ENCODE assay signal across 11 mouse cellular contexts in the genomic region with DNA sequence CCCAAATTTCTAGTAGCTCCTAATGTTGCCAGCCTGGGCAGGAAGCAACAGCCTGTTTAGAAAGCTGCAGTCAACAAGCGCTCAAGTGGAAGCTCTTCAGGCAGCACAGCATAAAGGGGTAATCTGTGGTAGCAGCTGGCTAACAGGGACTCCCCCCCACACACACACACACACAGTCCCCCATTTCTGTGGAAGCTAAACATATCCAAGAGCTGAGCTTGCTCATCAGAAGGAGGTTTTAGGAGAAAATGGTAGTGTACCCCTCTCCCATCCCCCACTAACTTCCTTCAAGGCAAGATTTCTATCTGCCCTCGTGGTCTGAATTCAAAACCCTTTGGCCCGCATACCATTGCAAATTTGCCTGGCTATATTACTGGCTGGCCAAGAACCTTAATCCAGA. TPM values are rescaled to one million over a fixed set of nuclear protein-coding genes. Genes with fewer than 3 reads are reported as not detected.
A peak's percentile ranks its signal among the peaks of the same experiment; 100 is the strongest.
DNase-seq lines count a peak whose midpoint lies in the region; ATAC-seq and TF ChIP-seq lines count a peak whose summit lies in the region.
"Had no signal": no experiment of that assay in that cellular context is flagged by ENCODE, and none has a peak within 500 bp of the region (broad histone marks: within the 10 kb centered on the region; RNA-seq: fewer than 3 reads in every experiment).

No protein-coding gene starts in this region.

- DNase-seq in kidney, postnatal 10 days: no peak
- peak; percentile 52 for DNase-seq in CD4-positive helper T cell, adult 2 months (ENCODE audit: low read depth, low spot score)
- DNase-seq in CH12.LX (ENCODE audit: extremely low read depth): peak; percentile 59
- DNase-seq in hindbrain, embryonic 11.5 days (ENCODE audit: low spot score): no peak
- DNase-seq: cerebellum, adult 11 months; gastrocnemius, postnatal 36 days; right cerebral cortex, postnatal 25 days had no signal

- H3K4me1 ChIP-seq in kidney, embryonic 15.5 days: peaks cover 59% of the 10 kb centered on the region
- H3K4me1 ChIP-seq in CH12.LX (ENCODE audit: control insufficient read depth in 1 of 2, insufficient read depth in 2 of 2): peaks cover 16 to 62% of the 10 kb centered on the region in 2 experiments
- peaks cover 78% of the 10 kb centered on the region for H3K4me1 ChIP-seq in liver, embryonic 12.5 days
- H3K4me1 ChIP-seq in hindbrain, embryonic 11.5 days (replicated peaks; ENCODE audit: control insufficient read depth, insufficient read depth, low read length): peaks cover 2% of the 10 kb centered on the region

- H3K27ac ChIP-seq in kidney, embryonic 15.5 days: peak overlapping the region; percentile 96; the same call in 1 of the 2 replicates
- peak overlapping the region; percentile 40 for H3K27ac ChIP-seq in CH12.LX (ENCODE audit: insufficient read depth, low read depth)
- peak overlapping the region; percentile 96 for H3K27ac ChIP-seq in liver, embryonic 12.5 days
- no peak overlapping the region for H3K27ac ChIP-seq in hindbrain, embryonic 11.5 days (ENCODE audit: low read depth, low read length)
- H3K27ac ChIP-seq: embryonic facial prominence, embryonic 12.5 days had no signal

- no peaks in the 10 kb centered on the region for H3K9me3 ChIP-seq in kidney, embryonic 15.5 days (replicated peaks)
- no peaks in the 10 kb centered on the region for H3K9me3 ChIP-seq in CH12.LX (replicated peaks; ENCODE audit: low read length)
- H3K9me3 ChIP-seq in liver, embryonic 12.5 days (replicated peaks): no peaks in the 10 kb centered on the region
- H3K9me3 ChIP-seq in hindbrain, embryonic 11.5 days (ENCODE audit: control insufficient read depth, low read length): no peaks in the 10 kb centered on the region
- H3K9me3 ChIP-seq: embryonic facial prominence, embryonic 12.5 days had no signal

- H3K9ac ChIP-seq in kidney, embryonic 15.5 days: no peak overlapping the region
- H3K9ac ChIP-seq in CH12.LX (ENCODE audit: insufficient read depth, low read depth): peak overlapping the region; percentile 52
- H3K9ac ChIP-seq in liver, embryonic 12.5 days: peak overlapping the region; percentile 99
- no peak overlapping the region for H3K9ac ChIP-seq in hindbrain, embryonic 11.5 days (ENCODE audit: low read depth, low read length)
- H3K9ac ChIP-seq: embryonic facial prominence, embryonic 12.5 days had no signal

- no peak for TF ChIP-seq RAD21 in CH12.LX (IDR thresholded peaks at IDR 0.05; ENCODE audit: low read depth, low read length)

- dilution Hi-C loops in CH12.LX (cut with MboI; ENCODE audit: extremely low pct_ligation_motif_present, extremely low pct_unique_long_range_greater_than_20kb, low sequenced_read_pairs): no loop called here

- no peak overlapping the region for H3K4me3 ChIP-seq in kidney, embryonic 15.5 days (replicated peaks)
- H3K4me3 ChIP-seq in CH12.LX (replicated peaks in 1 of 3; ENCODE audit: low read depth in 2 of 3, low read length in 2 of 3, poor library complexity in 1 of 3): peak overlapping the region in 2 of 3 experiments; percentile 18 to 20
- no peak overlapping the region for H3K4me3 ChIP-seq in liver, embryonic 12.5 days
- no peak overlapping the region for H3K4me3 ChIP-seq in hindbrain, embryonic 11.5 days (ENCODE audit: low read depth, low read length)
- H3K4me3 ChIP-seq: embryonic facial prominence, embryonic 12.5 days had no signal

- TF ChIP-seq POLR2A in CH12.LX (IDR thresholded peaks at IDR 0.05; ENCODE audit: low read depth, low read length): peak; percentile 35; the same call in 1 of the 2 replicates

- in situ Hi-C loops in CH12.LX (cut with MboI; ENCODE audit: low pct_ligation_motif_present, low pct_unique_long_range_greater_than_20kb, low sequenced_read_pairs): no loop called here

- peak overlapping the region; percentile 29 for H3K4me2 ChIP-seq in kidney, embryonic 15.5 days
- peak overlapping the region; percentile 94 for H3K4me2 ChIP-seq in CH12.LX (ENCODE audit: insufficient read depth, low read depth, poor library complexity, severe bottlenecking)
- H3K4me2 ChIP-seq in liver, embryonic 12.5 days: peak overlapping the region; percentile 98
- H3K4me2 ChIP-seq in hindbrain, embryonic 11.5 days (replicated peaks; ENCODE audit: low read depth, low read length): no peak overlapping the region

- H3K79me2 ChIP-seq in CH12.LX (replicated peaks; ENCODE audit: control insufficient read depth, extremely low read depth, insufficient read depth, poor library complexity, severe bottlenecking): peaks cover 41% of the 10 kb centered on the region

- no peak for ATAC-seq in kidney, embryonic 15.5 days (replicated peaks; ENCODE audit: low FRiP score)
- no peak for ATAC-seq in liver, embryonic 12.5 days
- ATAC-seq in cerebellum, adult (ENCODE audit: insufficient number of reproducible peaks, low FRiP score, low TSS enrichment): no peak
- ATAC-seq in hindbrain, embryonic 11.5 days (ENCODE audit: low FRiP score): no peak

- no peaks in the 10 kb centered on the region for H3K27me3 ChIP-seq in kidney, embryonic 15.5 days
- no peaks in the 10 kb centered on the region for H3K27me3 ChIP-seq in CH12.LX (replicated peaks)
- H3K27me3 ChIP-seq in liver, embryonic 12.5 days (replicated peaks): no peaks in the 10 kb centered on the region
- no peaks in the 10 kb centered on the region for H3K27me3 ChIP-seq in hindbrain, embryonic 11.5 days (ENCODE audit: control insufficient read depth, insufficient read depth, low read length)
- H3K27me3 ChIP-seq: embryonic facial prominence, embryonic 12.5 days had no signal

- no peak for TF ChIP-seq EP300 in CH12.LX (IDR thresholded peaks at IDR 0.05; ENCODE audit: low read length)

- WGBS in kidney, embryonic 15.5 days: 37% methylated on average over 3 of the region's 3 CpGs
- WGBS in liver, embryonic 12.5 days (ENCODE audit: insufficient replicate concordance): 20% methylated on average over 3 of the region's 3 CpGs
- 69% methylated on average over 3 of the region's 3 CpGs for WGBS in hindbrain, embryonic 11.5 days

- peaks cover 19% of the 10 kb centered on the region for H3K36me3 ChIP-seq in kidney, embryonic 15.5 days
- H3K36me3 ChIP-seq in CH12.LX (replicated peaks in 1 of 2; ENCODE audit: control insufficient read depth in 1 of 2, insufficient read depth in 1 of 2, low read length in 1 of 2): peaks cover 3 to 27% of the 10 kb centered on the region in 2 experiments
- H3K36me3 ChIP-seq in liver, embryonic 12.5 days: peaks cover 21% of the 10 kb centered on the region
- no peaks in the 10 kb centered on the region for H3K36me3 ChIP-seq in hindbrain, embryonic 11.5 days (ENCODE audit: control insufficient read depth, insufficient read depth, low read length)

- no peak for TF ChIP-seq CTCF in CH12.LX (conservative IDR thresholded peaks at IDR 0.05 in 1 of 2, IDR thresholded peaks at IDR 0.05 in 1 of 2; ENCODE audit: low read depth in 2 of 2, low read length in 2 of 2)

TF ChIP-seq in CH12.LX, 34 proteins besides CTCF, POLR2A, EP300 and RAD21:
- TF ChIP-seq CHD2 (IDR thresholded peaks at IDR 0.05; ENCODE audit: low read length) (0 out of 2 replicates have a peak, but pooled peaks have one; percentile 18), ZC3H11A (IDR thresholded peaks at IDR 0.05; ENCODE audit: low read depth, low read length) (no peak)
TF ChIP-seq in CH12.LX: peak in this region for 1.

RNA-seq across cellular contexts. Expression of gene Zfp217, which starts 20.4 kb away (rescaled TPM):
- polyA plus RNA-seq in kidney, embryonic 15.5 days (2015; fragmentation: Nextera tagmentation; extraction: Ambion mirVana): 4.7 and 5.0 TPM in 2 replicates
- 9.3 and 10.0 TPM in 2 replicates for total RNA-seq in CH12.LX (2012; rRNA removed)
- 5.3 and 5.6 TPM in 2 replicates for total RNA-seq in CH12.LX (2014; rRNA removed)
- polyA plus RNA-seq in CH12.LX (2012; ENCODE audit: insufficient read length, low read depth): 11.1 and 12.1 TPM in 2 replicates
- 3.8 and 4.5 TPM in 2 replicates for polyA plus RNA-seq in liver, embryonic 12.5 days (2016; fragmentation: Nextera tagmentation; extraction: Ambion mirVana)
- polyA plus RNA-seq in hindbrain, embryonic 11.5 days (2014; fragmentation: Nextera tagmentation; extraction: Ambion mirVana): 3.2 and 4.8 TPM in 2 replicates

Comparison
In these comparisons a context has a peak if more than half of its experiments do, and no peak if none do; other contexts are left out.
1. H3K4me3 ChIP-seq: peak in CH12.LX (2 of 3); none in kidney, embryonic 15.5 days (single experiment), liver, embryonic 12.5 days (single experiment) and hindbrain, embryonic 11.5 days (single experiment).
2. H3K9ac ChIP-seq: peak in CH12.LX (single experiment) and liver, embryonic 12.5 days (single experiment); none in kidney, embryonic 15.5 days (single experiment) and hindbrain, embryonic 11.5 days (single experiment).
3. DNase-seq: peak in CD4-positive helper T cell, adult 2 months (single experiment) and CH12.LX (single experiment); none in kidney, postnatal 10 days (single experiment) and hindbrain, embryonic 11.5 days (single experiment).